Mouse (Mus musculus): ENCODE data around the gene Eif4g2.

Eif4g2 gene

DNA sequence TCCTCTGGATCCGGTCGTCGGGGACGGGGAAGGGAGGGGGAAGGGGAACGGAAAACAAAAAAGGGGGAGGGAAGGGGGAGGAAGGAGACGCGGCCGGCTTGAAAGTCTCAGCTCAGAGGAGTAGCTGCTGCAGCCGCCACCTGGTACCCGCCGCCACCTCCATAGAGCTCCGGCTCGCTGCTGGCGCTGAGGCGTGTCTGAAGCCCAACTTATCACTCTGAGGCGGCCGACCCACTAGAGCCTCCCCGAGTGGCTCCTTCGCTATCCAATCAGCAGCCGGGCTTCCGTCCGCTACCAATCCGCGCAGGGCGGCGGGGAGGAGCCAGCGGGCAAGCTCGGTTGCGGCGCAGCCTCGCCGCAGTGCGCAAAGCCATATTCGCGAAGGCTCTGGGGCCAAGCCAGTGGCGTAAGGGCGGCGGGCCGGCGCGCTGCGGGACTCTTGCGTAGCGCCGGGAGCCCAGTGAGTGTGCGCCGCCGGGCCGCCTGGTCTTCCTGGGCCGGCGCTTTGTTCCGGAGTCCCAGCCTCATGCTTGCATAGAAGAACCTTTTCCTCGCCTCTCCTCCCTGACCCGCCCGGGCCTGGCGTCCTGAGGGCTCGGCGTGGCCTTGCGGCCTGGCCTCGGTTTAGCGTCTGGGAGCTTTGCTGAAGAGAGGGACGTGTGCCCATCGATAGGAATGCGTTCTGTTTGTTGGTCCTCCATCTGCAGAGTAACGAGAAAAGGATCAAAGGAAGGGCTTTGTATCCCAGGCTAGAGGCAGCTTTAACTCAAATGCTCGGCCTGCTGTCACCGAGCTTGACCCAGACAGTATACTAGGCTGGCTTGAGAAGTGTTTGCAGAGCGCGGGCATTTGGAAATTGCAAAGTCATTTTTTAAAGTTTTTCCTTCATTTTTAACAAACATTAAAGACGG is at the start of gene Eif4g2:
Gene Eif4g2 (minus strand): TSS at position 209 of the 911 bp plus-strand sequence.
- under 1% methylated on average over 70 of the region's 70 CpGs for WGBS

GRCm38 (mm10) chr7:111132596-111132995 is 49.8 kb upstream of the Eif4g2 start:
- WGBS, result 63% methylated on average over 2 of the region's 2 CpGs

- 75% methylated on average over 3 of the region's 3 CpGs for WGBS
Observed at GRCm38 (mm10) chr7:111126636-111127395, 44.0 kb upstream of the Eif4g2 start.

DNA sequence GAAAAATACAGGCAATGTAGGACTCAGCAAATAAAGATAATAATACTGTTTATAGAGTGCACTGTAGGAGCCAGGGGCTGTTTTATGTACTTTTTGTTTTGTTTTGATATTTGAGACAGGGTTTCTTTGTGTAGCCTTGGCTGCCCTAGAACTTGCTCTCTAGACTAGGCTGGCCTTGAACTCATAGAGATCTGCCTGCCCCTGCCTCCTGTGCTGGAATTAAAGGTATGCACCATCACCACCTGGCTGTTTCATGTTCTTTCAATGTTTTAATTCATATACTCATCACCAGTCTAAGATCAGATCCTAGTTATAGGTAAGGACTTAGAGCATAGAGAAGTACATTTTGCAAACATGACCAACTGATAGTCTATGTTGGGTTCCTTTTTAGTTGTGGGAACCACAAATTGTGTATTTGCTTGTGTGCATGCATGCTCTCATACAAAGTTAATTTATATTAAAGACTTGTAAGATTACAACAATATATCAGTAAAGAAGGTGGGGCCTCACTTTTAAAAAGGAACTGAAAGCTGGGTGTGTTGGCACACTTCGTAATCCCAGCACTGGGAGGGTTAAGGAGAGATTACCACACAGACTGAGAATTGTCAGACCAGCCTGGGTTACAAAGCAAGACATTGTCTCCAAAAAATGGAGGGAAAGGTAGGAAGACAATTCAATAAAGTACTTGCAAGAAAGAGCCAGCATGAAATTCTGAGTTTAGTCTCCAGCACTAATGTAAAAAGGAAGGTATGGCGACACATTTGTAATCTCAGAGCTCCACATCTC is 41.1 kb upstream of the Eif4g2 start:
- WGBS, result 94% methylated on average over 2 of the region's 2 CpGs

- under 1% methylated on average over 44 of the region's 44 CpGs for WGBS
Observed at GRCm38 (mm10) chr7:111122531-111123130, 39.8 kb upstream of the Eif4g2 start.

DNA sequence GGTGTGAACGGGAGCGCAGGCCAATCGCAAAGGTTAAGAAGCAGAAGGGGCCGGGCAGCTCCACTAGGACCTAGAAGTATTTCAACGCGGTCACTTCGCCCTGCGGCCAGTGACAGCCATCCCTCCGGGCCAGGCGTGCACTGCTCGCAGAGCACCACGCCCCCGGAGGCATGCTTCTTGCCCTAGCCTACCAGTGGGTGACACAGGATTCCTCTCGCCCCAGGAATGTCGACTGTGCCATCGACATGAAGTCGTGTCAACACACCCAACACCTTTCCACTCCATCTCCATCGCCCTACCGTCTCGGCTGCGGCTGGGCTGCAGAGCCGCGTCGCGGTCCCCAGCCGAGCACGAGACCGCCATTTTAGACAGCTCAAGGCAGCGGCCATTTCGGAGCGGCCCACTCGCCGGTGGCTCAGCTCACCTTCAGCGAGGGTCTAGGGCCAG is 39.3 kb upstream of the Eif4g2 start:
- WGBS, result 0% methylated on average over 34 of the region's 34 CpGs

GRCm38 (mm10) chr7:111121522-111121921 is 38.7 kb upstream of the Eif4g2 start:
- 16% methylated on average over 9 of the region's 9 CpGs for WGBS

DNA sequence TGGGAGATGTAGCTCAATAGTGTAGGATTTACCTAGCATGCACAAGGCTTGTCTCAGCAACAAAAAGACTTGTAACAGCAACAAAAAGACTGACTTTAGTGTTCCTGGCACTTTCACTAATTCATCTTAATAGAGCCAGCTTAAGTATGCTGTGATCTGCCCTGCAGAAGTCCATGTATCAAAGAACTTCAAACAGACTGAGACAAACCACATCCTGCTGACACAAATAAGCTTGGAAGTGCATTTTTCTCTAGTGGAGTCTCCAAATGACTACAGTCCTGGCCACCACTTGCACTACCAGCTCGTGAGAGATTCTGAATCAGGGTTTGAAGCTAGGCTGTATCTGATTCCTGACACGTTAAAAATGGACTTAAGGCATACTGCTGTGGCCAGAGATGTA is 26.7 kb upstream of the Eif4g2 start:
- 82% methylated on average over 2 of the region's 2 CpGs for WGBS

GRCm38 (mm10) chr7:111109161-111109560 is 26.3 kb upstream of the Eif4g2 start:
- WGBS, result 99% methylated on average over 2 of the region's 2 CpGs

DNA sequence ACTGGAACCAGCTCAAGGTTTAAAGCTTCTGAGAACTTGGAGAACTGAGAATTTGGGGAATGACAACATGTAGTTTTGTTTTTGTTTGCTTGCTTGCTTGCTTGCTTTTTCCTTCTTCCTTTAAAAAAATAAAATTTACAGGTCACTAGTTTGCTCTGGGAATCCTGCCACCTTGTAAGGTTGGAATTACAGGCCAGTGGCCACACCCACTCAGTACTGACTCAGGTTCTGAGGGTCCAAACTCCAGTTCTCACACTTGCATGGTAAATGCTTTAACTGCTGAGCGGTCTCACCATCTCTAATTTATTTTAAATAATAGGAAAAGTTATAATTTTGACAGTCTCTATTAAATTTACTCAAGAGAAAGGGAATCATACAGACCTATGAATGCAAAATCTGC is 15.4 kb upstream of the Eif4g2 start:
- 98% methylated on average over 1 of the region's 1 CpGs for WGBS

GRCm38 (mm10) chr7:111095169-111095568 is 12.3 kb upstream of the Eif4g2 start:
- 88% methylated on average over 2 of the region's 2 CpGs for WGBS

DNA sequence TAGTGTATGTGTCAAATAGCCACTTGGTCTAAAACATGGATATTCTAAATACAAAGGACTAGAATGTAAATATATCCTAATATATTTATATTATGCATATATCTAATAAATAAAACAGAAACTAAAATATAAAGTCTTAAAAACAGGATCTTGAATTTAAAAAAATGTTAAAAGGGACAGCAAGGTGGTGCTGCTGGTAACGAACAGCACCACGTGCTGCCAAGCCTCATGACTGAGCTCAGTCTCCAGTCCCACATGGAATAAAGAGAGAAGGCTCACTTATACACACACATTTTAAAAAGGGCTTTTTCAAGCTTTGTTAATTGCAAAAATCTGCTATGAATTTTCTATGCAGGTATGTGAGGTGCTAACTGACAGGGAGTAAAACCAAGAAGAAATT is 1.6 kb upstream of the Eif4g2 start:
- WGBS, result 31% methylated on average over 2 of the region's 2 CpGs

- WGBS, result 3% methylated on average over 4 of the region's 4 CpGs
Observed at GRCm38 (mm10) chr7:111083733-111084120, 897 bp upstream of the Eif4g2 start.

DNA sequence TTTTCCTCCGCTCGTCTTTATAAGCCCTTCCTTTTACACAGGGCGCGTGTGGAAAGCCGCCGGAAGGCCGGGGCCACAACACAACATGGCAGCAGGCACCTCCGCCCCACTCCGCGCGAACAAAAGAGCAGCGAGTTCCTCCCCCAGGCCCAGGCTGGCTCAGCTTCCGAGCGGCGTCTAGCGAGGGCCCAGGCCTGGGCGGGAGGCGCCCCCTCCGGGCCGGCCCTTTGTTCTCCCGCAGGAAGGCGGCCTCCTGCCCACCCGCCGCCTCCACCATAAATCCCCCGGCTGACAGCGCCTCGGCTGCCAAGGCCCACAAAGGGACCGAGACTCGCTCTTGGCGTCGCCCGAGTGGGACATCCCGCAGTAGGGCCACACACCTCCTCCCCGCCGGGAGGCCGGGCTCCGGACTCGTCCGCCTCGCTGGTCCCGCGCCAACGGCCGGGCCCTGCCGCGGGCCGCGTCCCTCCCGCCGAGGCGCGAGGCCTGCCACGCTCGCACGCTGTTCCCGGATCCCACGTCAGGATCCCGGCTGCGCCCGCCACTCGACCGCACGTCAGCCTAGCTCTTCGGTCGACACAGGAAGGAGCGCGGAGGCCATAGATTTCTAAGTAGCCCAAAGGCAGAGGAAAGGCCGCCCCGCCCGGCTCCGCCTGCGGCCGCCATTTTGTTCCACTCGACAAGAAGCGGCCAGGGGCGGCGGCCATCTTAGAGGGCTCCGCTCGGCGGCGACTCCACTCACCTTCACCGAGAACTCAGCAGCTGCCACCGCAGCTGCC is 598 bp downstream of the Eif4g2 start:
- WGBS, result under 1% methylated on average over 83 of the region's 83 CpGs

DNA sequence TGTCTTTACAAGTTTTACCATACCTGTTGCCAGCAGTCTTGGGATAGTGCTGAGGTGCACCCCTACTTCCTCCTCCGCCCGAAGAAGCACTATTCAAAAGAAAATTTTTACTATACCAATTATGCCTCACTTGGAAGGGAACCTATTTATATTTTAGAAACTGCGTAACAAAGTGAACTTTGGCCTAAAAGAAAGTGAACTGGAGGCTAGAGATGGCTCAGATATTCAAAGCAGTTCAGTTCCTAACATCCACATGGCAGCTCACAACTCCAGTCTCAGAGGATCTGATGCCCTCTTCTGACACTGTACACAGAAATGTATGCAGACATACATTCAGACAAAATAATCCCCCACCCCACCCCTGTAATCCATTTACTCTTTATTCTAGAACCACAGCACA is 2.0 kb downstream of the Eif4g2 start:
- 66% methylated on average over 3 of the region's 3 CpGs for WGBS

- WGBS, result 67% methylated on average over 8 of the region's 8 CpGs
Observed at GRCm38 (mm10) chr7:111080026-111080425, 2.8 kb downstream of the Eif4g2 start.

DNA sequence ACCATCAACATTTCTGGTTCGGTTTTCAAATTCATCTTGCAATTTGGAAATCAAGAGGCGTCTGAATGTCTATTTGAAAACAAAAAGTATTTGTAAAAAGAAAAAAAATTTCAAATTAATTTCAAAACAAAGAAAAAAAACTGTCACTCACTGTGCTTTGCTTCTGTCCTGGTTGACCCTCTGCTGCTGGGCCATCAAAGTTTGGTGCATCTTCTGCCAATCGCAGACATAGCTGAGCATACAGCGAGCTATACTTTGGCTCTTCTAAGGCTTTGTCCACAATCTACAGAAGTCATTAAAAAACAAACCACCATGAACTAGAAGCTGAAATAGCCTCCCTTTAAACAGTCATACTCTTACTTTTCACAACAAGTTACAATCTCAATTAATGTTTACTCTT is 4.6 kb downstream of the Eif4g2 start:
- WGBS, result 92% methylated on average over 4 of the region's 4 CpGs

DNA sequence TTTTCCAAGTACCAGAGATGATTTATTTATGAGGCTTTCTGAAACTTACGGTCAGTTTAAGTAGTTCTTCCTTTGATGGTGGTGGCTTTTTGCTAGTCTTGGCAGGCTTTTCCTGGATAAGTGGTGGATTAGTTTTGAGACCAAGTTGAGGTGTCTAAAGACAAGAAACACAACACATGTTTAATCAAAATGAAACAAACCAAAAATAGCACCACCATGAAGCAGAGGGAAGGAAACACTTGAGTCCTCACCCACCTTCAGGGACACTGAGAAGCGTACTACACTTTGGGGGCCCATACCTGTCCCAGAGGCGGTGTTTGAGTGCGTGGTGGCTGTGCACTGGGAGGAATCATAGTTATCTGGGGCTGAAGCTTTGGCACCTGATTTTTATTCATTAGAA is 7.5 kb downstream of the Eif4g2 start:
- 76% methylated on average over 4 of the region's 4 CpGs for WGBS

DNA sequence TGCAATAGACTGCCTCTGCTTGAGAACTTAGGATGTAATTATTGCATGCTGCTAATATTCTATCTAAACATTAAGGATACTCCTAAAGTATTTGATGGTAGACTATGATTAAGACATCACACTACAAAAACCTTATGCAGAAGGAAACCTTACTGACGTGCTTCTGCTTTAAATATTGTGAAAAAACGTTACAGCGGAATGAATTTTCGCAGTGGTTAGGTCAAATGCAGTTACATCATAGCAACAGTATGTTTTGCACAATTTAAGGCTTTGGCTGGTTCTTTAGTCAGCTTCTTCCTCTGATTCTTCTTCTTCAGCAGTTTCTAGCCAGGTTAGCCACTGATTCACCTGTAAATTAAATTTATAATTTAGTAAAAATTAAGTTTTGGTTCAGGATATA is 10.4 kb downstream of the Eif4g2 start:
- 76% methylated on average over 4 of the region's 4 CpGs for WGBS

DNA sequence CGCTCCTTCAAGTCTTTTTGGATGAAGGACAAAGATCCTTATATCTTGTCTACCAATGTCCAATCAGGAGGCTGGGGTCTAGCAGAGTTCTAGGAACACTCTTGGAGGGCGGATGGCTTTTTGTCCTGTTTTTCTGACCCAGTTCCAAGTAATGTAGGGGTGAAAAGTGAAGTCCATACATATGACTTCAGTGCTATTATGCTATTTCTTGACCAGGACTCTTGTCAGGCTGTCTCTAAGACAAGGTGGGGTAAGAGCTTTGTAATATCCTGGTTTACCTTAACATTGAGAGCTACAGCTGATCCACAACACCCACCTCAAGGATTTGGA is 12.7 kb downstream of the Eif4g2 start:
- 92% methylated on average over 2 of the region's 2 CpGs for WGBS
